Mouse (Mus musculus) adrenal gland (tissue): Measurements from ENCODE around the gene Stxbp1.

Source experiments
- intact Hi-C: fragments of 180-260 bp; cut with DNase I; formaldehyde crosslinking; loops from one replicate; pipeline ENCODE4 v1.15.1; 2025

The Stxbp1 gene

GRCm38 (mm10) chr2:32842558-32842957 is 4.5 kb downstream of the Stxbp1 start:
- intact Hi-C loops: no loop called here

GRCm38 (mm10) chr2:32841099-32841498 is 5.9 kb downstream of the Stxbp1 start:
- intact Hi-C loops: no loop called here

DNA sequence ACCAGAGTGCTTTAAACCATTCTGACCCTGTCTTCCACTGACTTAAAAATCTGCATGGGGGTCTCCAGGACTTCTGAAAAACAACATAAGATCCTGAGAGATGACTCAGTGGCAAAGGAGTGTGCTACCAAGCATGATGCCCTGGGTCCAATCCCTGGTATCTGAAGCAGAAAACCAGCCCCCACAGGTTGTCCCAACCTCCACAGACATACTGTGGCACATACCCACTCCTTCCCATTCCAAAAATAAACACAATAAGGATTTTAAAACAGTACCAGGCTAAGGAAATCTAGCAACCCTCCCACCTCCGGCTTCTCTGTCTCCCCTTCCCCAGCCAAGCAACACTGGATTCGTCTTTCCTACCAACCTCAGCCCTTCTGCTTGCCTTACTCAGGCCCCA is 7.8 kb downstream of the Stxbp1 start:
- intact Hi-C loops: no loop called here

DNA sequence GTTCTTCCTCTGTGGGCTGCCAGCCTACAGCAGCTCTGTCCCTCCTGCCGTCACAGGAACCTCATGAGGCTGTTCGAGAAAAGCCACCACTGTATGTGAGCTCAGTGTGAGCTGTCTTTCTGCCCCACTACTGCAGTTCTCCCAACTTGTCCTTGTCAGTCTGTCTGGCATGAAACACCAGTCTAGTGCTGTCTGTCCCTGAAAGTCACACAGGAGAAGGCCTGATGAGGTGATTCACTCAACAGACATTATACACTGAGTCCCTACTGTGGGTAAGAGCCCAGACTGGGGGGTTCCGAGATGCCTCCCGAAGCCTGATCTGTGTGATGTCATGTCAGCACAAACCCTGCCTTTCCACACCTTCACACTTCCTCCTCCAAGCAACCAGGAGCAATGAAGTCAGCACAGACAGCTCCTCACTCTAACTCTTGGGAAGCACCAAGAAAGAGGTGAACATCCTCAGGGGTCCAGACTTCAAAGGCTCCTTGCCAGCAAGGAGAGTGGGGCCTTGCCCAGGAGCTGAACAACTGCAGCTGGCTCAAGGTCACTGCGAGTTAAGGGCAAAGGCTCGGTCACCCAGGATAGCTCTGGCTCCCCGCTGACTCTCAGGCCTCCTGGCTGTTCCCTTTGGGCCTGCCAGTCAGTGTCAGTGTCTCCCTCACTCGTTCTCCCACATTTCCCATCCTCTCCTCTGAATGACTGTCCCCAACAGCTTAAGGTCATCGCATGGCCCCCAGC is 8.7 kb downstream of the Stxbp1 start:
- intact Hi-C loops: no loop called here

GRCm38 (mm10) chr2:32835588-32835987 is 11.5 kb downstream of the Stxbp1 start:
- intact Hi-C loops: no loop called here

DNA sequence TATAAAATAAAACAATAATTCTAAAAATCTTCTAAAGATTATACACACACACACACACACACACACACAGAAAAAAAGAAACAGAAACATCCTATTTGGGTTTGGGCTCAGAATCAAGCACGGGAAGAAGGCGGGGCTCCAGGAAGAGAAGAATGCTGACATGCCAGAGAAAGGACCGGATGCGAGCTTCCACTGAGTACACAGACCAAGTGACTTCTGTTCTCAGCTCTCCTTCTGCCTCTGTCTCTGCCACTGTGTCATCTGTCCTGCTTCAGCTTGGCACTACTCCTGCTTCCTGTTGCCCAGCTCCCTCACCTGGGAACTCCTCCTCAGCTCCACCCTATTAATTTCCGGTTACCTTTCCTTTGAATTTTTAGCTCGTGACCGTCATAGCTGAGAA is 12.5 kb downstream of the Stxbp1 start:
- intact Hi-C loops: no loop called here

DNA sequence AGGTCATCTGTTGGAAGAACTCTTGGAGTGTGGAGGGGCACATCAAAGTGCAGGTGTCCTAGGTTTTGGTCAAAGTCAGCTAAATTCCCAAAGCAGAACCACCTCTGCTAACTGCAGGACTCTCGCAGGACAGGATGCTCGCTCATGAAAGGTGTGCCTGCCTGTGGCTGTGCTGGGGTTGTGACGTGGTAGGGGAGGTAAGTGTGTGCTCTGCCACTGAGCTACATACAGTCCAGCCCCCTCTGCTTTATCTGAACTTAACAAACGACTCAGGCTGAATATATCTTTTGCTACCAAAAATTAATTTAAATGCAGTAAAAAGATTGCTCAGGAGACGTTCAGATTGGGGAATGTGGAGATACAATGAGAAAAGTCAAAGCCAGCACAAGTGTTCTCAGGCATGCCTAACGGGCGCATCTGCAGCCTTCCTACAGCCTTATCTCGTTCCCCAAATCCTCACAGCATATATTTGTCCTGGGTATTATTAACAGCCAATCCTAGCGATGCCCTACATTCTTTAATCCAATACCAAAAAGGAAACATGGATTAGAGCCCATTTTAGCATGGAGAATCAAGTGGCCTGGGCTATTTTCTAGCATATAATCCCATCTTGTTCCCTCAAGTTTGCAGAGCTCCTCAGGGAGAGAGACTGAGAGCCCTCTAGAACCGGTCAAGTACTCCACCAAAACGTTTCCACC is 17.9 kb downstream of the Stxbp1 start:
- intact Hi-C loops: no loop called here

DNA sequence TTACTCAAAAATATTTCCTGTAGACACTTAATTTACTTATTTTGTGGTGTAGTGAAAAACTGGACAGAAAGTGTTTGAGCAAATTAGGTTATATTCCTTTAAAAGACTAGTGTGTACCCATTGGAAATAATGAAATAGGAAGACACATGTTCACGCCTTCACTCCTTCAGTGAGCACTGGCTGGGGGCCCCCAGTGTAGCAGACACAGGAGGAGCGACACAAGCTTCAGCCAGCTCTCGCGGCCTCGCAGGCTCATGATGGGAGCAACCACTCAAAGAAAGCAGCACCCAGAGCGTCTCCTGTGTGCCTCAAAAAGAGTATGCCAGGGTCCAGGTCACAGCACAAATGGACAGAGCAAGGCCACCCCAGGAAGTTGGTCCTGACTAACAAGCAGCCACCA is 21.2 kb downstream of the Stxbp1 start:
- intact Hi-C loops: no loop called here

- intact Hi-C loops: no loop called here
These were observed 22.3 kb downstream of the Stxbp1 start for GRCm38 (mm10) chr2:32824778-32825177.

DNA sequence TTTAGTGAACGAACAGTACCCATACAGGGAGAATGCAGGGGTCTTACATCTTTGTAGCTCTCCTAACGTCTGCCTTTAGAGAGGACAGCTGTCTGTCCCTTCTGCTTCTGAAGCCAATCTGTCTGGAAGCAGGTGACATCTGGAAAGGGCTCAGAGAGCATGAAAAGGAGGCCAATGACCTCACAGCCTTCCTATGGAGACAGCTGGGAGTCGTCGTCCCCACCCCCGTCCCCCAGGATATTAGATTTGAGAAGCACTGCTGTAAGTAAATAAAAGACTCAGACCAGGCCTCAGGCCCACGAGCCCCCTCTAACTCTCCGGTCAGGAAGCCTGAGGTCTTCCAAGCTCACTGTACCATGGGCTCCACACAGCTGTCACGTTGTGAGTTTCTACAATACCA is 22.9 kb downstream of the Stxbp1 start:
- intact Hi-C loops: no loop called here

- intact Hi-C loops: no loop called here
These were observed 23.4 kb downstream of the Stxbp1 start for GRCm38 (mm10) chr2:32823579-32824154.

DNA sequence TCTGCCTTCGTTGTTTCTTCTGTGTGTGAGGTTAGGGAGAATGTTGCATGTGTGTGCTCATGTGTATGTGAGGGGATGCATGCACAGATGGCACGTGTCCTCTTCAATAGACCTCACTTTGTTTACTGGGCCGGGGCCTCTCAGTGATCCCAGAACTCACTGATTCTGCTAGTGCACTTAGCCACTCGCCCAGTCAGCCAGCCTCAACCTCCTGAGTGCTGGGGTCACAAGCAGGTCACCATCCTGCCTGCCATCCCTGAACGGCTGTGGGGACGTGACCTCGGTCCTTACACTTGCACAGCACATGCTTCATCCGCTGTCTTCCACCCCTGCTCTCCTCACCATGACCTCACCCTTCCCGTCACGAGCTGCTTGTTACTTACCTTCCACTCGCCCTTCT is 23.9 kb downstream of the Stxbp1 start:
- intact Hi-C loops: no loop called here

DNA sequence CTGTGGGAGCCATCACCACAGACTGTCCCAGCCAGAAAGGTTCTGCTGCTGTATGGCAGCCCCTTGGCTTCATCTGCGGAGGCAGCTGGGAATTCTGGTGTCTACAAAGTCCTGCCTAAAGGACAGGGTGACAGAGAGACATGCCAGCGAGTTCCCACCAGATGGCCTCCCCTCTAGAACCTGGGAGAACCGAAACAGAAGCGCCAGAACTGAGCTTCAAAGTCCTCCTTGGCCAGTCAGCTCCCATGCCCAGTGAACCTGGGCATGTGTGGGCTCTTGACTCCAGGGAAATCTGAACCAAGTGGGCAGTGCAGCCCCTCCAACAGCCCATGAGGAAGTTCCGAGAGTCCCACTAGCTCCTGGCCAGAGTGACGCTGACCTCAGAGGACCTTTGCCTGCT is 24.4 kb downstream of the Stxbp1 start:
- intact Hi-C loops: no loop called here

DNA sequence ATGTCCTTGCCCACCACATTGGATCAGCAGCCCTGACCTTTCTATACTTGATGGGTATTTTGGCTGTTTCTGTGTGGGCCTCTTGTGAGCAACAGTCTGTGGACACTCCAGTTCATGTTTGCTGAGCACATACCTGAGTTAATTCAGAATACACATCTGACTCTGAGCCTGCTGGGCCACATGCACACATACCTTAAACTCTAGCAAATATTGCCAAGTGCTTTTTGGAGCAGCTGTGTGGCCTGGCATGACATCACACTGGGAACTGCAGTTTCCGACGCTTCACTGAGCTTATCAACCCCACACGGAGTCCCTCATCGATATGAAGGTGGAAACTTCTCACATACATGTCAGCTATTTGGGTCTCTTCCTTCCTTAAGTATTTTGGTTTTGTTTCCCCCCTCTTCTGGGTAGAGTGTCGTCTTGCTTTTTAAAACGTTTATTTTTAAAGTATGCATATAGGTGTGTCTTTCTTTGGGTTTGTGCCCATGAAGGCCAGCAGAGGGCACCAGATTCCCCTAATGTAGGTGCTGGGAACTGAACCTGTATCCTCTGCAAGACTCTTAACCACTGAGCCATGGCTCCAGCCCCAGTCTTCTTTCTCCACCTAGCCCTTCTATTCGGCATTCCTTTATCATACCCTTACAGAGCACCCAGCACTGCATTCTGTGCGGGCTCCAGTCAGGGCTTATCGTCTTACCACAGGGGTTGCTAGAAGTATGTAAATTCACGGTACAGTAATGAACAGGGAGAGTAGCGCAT is 25.8 kb downstream of the Stxbp1 start:
- intact Hi-C loops: loop anchor here (1.0 kb wide), 1 partner anchor 33 kb away; no protein-coding TSS in a partner anchor

- intact Hi-C loops: no loop called here
These were observed 28.8 kb downstream of the Stxbp1 start for GRCm38 (mm10) chr2:32818208-32818607.

GRCm38 (mm10) chr2:32817589-32817988 is 29.5 kb downstream of the Stxbp1 start:
- intact Hi-C loops: no loop called here

DNA sequence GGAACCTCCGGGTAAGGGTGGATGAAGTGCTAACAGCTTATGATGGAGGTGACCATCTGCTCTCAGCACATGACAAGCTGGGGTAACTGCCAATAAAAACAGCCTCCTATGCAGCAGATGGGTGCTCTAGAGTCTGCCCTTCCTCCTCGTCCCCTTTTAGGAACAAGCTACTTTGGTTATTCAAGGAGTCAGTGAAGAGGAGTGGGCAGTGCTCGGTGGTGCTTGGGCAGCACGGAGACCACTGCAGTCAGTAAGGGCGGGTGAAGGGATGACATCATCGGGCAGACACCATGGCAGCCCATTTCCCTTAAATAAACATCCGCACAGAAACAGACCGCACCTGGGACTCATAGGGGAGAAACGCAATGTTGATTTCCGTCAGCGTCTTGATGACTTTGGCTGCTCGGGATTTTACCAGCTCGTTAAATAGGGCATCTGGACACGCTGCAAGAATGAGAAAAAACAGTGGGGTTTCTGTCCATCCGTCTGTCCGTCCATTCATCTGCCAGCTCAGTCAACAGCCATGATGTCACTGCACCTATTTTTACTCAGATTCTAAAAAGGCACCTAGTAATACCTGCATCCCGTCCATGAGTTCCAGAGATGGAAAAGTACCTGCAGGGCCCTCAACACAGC is 30.0 kb downstream of the Stxbp1 start:
- intact Hi-C loops: no loop called here

- intact Hi-C loops: no loop called here
These were observed 30.5 kb downstream of the Stxbp1 start for GRCm38 (mm10) chr2:32816497-32816896.

DNA sequence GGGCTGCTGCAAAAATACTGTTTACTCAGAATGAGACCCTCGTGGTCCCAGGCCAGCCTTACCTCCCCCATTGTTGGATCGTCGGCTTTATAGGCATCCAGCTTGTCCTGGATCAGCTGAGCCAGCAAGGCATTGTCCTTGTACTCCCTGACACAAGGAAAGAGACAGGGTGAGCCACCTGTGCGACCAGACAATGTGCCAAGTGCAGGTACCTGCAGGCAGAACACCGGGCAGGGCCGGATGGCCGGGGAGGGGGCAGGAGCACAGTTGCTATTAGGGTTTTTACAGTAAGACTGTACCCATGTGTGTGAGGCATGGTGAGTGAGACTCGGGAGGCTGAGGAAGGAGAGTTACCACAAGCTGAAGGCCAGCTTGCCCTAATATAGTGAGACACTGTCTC is 35.1 kb downstream of the Stxbp1 start:
- intact Hi-C loops: no loop called here

DNA sequence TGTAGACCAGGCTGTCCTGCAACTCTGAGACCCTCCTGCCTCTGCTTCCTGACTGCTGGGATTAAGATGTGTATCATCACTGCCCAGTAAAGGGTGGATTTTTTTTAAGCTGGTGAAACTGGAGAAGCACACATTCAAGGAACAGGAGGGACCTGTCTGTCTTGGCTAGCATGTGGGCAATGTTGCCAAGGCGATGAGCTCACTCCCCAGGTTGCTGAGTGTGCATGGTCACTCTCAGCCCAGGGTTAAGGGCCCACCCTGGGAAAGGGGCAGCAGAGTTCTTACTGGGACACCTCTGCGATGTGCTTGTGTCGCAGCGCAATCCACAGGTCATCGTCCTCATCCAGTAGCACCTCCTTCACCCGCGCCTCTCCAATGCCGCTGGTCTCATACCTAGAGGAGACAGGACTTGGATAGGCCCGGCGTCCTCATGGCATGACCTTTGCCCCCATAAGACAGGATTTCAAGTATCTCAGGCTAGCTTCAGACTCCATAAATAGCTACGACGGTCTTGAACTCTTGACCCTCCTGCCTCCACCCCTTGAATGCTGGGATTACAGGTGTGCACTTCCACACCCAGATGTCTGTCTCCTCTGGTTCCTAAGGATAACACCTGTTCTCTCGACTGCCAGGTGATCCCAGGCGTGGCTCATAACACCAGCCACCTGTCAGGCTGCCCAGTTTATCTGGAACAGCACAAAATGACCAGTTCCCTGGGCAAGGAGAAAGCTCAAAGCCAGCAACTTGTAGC is 38.1 kb downstream of the Stxbp1 start:
- intact Hi-C loops: no loop called here
